Mouse (Mus musculus): ENCODE measurements around the gene Entpd4b.
"Not testable (repeated sequence)": the region's sequence is repeated elsewhere in the genome, so short reads cannot be mapped to it uniquely, and the experiment has no call there.

GRCm38 (mm10) chr14:69512449-69512848 lies 42.8 kb upstream of the Entpd4b start, which contains the start of gene Gm27179:
- TF ChIP-seq GATA1 (IDR thresholded peaks at IDR 0.05; ENCODE audit: borderline replicate concordance, low read length); FLI1 (IDR thresholded peaks at IDR 0.05; ENCODE audit: low read length): not testable (repeated sequence)
